Mouse (Mus musculus) limb, embryonic 11.5 days (tissue): Measurements from ENCODE around the gene Mme. TPM values are rescaled to one million over a fixed set of nuclear protein-coding genes. Genes with fewer than 3 reads are reported as not detected.

ENCODE experiments used
- ATAC-seq: fragments of 200-750 bp; cut with Nextera tagmentation; 2 replicates; pipeline ENCODE4 v1.8.0; 2017; ENCODE audit warnings: low read depth; ENCODE audit not compliant: insufficient number of reproducible peaks, low FRiP score, low TSS enrichment
- DNase-seq: peaks from one replicate; pipeline ENCODE4 v3.0.0-alpha.2; 2015; ENCODE audit warnings: low spot score
- H3K27ac ChIP-seq: fragments of 300-500 bp; sonication (generic); replicated peaks from 2 replicates; pipeline ENCODE4 v1.5.1; 2014; ENCODE audit warnings: low read depth, mild to moderate bottlenecking, low read length
- H3K27me3 ChIP-seq: fragments of 300-500 bp; sonication (generic); 2 replicates; pipeline ENCODE4 v1.6.1; 2014; ENCODE audit warnings: mild to moderate bottlenecking, low read length, mixed read lengths; ENCODE audit not compliant: control insufficient read depth, insufficient read depth
- H3K36me3 ChIP-seq: fragments of 300-500 bp; sonication (generic); 2 replicates; pipeline ENCODE4 v1.6.1; 2014; ENCODE audit warnings: mild to moderate bottlenecking, low read length, moderate library complexity, mixed read lengths; ENCODE audit not compliant: control insufficient read depth, insufficient read depth
- H3K4me1 ChIP-seq: fragments of 300-500 bp; sonication (generic); 2 replicates; pipeline ENCODE4 v1.6.1; 2014; ENCODE audit warnings: low read length, mixed read lengths; ENCODE audit not compliant: control insufficient read depth, insufficient read depth
- H3K4me2 ChIP-seq: fragments of 300-500 bp; sonication (generic); 2 replicates; pipeline ENCODE4 v1.6.1; 2014; ENCODE audit warnings: low read depth, mild to moderate bottlenecking, moderate library complexity; ENCODE audit not compliant: severe bottlenecking
- H3K4me3 ChIP-seq: fragments of 300-500 bp; sonication (generic); 2 replicates; pipeline ENCODE4 v1.5.1; 2014; ENCODE audit warnings: low read depth, low read length
- H3K9ac ChIP-seq: fragments of 300-500 bp; sonication (generic); 2 replicates; pipeline ENCODE4 v1.6.1; 2014; ENCODE audit warnings: mild to moderate bottlenecking, low read length
- H3K9me3 ChIP-seq: fragments of 300-500 bp; sonication (generic); 2 replicates; pipeline ENCODE4 v1.6.1; 2016; ENCODE audit warnings: low read length; ENCODE audit not compliant: control insufficient read depth
- WGBS: fragments of 180-500 bp; shearing (Covaris S2); extraction: QIAGEN DNeasy Blood & Tissue Kit; methylation state at CpG from one replicate; pipeline ENCODE4 v1.1.7; 2014; 5-methylcytosine and 5-hydroxymethylcytosine counted together
- polyA plus RNA-seq: library from polyadenylated mRNA; unstranded; fragments of >200 nt; fragmentation: Nextera tagmentation; extraction: Ambion mirVana; gene quantifications from 2 replicates; pipeline ENCODE4 v1.2.1, GENCODE M21; 2014

Mme gene
- polyA plus RNA-seq, 1 experiment from 2014 or later: 18.2 TPM

DNA sequence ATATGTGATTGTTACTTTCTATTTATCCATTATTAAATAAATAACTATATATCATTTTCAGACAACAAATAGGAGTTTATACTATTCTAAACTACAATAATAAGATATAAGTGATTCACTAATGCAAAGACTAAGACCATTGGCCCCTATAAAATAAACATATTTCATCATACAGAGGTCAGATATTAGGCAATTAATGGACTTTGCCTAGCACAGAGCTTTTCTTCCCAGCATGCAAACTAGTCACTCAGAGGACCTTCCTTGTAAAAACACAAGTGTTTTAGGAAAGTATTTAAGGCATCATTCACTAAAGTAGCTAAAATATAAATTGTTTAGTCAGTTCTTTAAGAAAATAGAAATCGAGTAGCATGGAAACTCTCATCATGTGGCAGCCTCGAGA lies 149.4 kb downstream of the Mme start:
- H3K4me2 ChIP-seq: no peak overlapping the region
- H3K9ac ChIP-seq: no peak overlapping the region
- no peak for ATAC-seq
- no peaks in the 10 kb centered on the region for H3K36me3 ChIP-seq
- no peaks in the 10 kb centered on the region for H3K9me3 ChIP-seq
- WGBS: 85% methylated on average over 2 of the region's 2 CpGs
- H3K4me3 ChIP-seq: no peak overlapping the region
- no peak for DNase-seq
- no peaks in the 10 kb centered on the region for H3K4me1 ChIP-seq
- no peaks in the 10 kb centered on the region for H3K27me3 ChIP-seq
- no peak overlapping the region for H3K27ac ChIP-seq

DNA sequence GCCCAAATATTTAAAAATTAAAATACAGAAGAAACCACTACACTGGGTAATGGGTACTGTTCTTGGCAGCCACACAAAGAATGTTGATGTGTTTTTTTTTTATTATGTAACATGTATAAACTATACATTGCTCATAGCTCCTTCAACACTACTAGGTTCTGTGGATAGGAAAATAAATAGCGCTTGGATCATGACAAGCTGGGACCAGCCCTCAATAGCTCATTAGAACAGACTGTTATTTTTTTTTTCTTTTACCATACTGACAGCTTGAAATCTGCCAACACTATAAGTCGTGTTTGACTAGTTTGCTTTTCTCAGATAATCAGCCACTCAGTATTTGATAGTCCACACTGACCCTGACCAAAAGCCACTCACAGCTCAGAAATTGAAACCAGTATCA lies 150.0 kb downstream of the Mme start:
- no peak overlapping the region for H3K27ac ChIP-seq
- WGBS: 81% methylated on average over 2 of the region's 2 CpGs
- no peaks in the 10 kb centered on the region for H3K27me3 ChIP-seq
- no peaks in the 10 kb centered on the region for H3K9me3 ChIP-seq
- ATAC-seq (no peak), DNase-seq (no peak)
- no peak overlapping the region for H3K4me2 ChIP-seq
- H3K9ac ChIP-seq: no peak overlapping the region
- H3K36me3 ChIP-seq: no peaks in the 10 kb centered on the region
- no peaks in the 10 kb centered on the region for H3K4me1 ChIP-seq
- no peak overlapping the region for H3K4me3 ChIP-seq

DNA sequence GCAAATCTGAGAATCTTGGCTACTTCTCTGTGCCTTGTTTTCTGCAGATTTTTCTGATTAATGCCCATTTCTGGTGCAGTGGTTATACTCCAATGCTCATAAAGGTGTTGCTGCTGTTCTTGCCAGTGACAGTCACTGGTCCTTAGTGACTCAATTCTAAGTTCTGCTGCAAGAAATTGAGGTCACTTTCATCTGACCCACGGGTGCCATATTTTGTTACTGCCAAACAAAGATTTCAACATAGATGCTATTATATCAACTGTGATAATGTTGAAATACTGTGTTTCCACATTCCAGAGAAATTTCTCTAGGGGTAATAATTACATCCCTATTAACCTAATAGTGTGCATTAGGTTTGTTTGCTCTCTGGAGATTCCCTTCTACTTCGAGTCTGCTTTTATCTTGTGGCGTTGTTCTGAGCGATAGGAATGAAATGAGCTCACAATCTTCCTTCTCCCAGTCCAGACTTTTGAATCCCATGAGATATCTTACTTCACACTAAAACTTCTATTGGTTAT lies 153.1 kb downstream of the Mme start:
- DNase-seq (no peak), ATAC-seq (no peak)
- no peak overlapping the region for H3K4me3 ChIP-seq
- H3K4me1 ChIP-seq: no peaks in the 10 kb centered on the region
- H3K9me3 ChIP-seq: no peaks in the 10 kb centered on the region
- 94% methylated on average over 4 of the region's 4 CpGs for whole genome bisulfite sequencing
- H3K36me3 ChIP-seq: no peaks in the 10 kb centered on the region
- no peak overlapping the region for H3K9ac ChIP-seq
- H3K4me2 ChIP-seq: no peak overlapping the region
- no peaks in the 10 kb centered on the region for H3K27me3 ChIP-seq
- no peak overlapping the region for H3K27ac ChIP-seq

DNA sequence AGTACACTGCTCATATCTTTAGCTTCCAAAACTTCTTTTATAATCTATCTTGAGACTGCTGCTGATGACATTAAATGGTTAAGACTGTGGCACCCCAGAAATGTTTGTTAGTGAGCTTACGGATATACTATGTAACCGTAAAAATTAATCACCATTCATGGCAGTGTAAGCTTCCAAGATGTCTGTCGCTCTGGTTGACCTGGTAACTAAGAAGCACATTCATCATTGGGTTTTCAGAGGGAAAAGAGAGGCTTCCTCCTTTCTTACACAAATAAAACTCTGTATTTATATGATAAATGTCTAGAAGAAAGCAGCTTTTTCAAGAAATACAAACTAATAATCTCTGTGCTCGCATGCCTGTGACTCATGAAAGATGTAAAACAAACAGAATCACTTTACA lies 156.8 kb downstream of the Mme start:
- DNase-seq (no peak), ATAC-seq (no peak)
- Histone ChIP-seq H3K9ac (no peak overlapping the region), H3K9me3 (no peaks in the 10 kb centered on the region), H3K4me1 (no peaks in the 10 kb centered on the region), H3K4me2 (no peak overlapping the region), H3K36me3 (no peaks in the 10 kb centered on the region), H3K27me3 (no peaks in the 10 kb centered on the region), H3K4me3 (no peak overlapping the region), H3K27ac (no peak overlapping the region)
- WGBS: 84% methylated on average over 4 of the region's 4 CpGs

DNA sequence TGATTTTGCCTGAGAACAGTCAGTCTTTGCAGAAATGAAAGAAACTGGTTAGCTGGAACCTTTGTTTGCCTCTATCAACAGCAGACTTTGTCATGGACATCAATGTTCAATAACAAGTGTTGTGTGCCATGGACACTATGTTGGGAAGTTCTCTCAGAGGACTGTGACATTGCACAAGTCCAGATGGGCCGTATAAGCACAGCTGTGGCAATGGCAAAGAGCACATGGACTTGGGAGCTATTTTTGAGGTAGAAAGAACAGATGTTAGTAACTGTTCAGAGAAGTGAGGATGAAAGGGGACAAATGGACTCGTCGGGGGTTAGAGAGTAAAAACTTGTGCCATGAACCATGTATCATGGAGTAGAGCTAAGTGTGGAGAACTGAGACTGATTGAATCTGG lies 165.1 kb downstream of the Mme start:
- no peak overlapping the region for H3K27ac ChIP-seq
- H3K4me2 ChIP-seq: no peak overlapping the region
- no peak for ATAC-seq
- no peaks in the 10 kb centered on the region for H3K27me3 ChIP-seq
- H3K36me3 ChIP-seq: no peaks in the 10 kb centered on the region
- no peak overlapping the region for H3K9ac ChIP-seq
- H3K4me1 ChIP-seq: no peaks in the 10 kb centered on the region
- H3K4me3 ChIP-seq: no peak overlapping the region
- no peaks in the 10 kb centered on the region for H3K9me3 ChIP-seq
- DNase-seq: no peak
- 84% methylated on average over 3 of the region's 3 CpGs for WGBS

DNA sequence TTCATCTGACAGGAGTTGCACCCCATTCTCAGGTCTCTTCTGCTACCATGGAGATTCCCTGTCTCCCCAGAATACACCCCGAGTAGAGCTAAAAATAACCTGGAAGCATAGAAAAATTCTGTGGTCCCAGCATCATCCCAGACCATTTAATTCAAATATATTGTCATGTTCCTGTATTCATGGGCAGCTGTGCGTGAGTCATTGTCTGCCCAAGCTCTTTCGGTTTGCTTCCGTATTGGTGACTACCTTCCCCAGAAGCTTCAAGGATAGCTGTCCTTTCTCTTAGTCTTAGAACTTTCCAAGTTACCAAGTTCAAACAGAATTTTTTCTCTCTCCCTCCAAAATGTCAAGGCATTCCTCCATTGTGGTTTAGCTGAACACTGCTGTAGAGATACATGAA lies 169.7 kb downstream of the Mme start:
- Histone ChIP-seq H3K9me3 (no peaks in the 10 kb centered on the region), H3K4me1 (peaks cover 8% of the 10 kb centered on the region; the same call in 1 of the 2 replicates), H3K4me3 (no peak overlapping the region), H3K4me2 (no peak overlapping the region), H3K9ac (no peak overlapping the region), H3K27ac (no peak overlapping the region), H3K27me3 (no peaks in the 10 kb centered on the region), H3K36me3 (no peaks in the 10 kb centered on the region)
- ATAC-seq (no peak), DNase-seq (no peak)
- WGBS: 95% methylated on average over 4 of the region's 4 CpGs

DNA sequence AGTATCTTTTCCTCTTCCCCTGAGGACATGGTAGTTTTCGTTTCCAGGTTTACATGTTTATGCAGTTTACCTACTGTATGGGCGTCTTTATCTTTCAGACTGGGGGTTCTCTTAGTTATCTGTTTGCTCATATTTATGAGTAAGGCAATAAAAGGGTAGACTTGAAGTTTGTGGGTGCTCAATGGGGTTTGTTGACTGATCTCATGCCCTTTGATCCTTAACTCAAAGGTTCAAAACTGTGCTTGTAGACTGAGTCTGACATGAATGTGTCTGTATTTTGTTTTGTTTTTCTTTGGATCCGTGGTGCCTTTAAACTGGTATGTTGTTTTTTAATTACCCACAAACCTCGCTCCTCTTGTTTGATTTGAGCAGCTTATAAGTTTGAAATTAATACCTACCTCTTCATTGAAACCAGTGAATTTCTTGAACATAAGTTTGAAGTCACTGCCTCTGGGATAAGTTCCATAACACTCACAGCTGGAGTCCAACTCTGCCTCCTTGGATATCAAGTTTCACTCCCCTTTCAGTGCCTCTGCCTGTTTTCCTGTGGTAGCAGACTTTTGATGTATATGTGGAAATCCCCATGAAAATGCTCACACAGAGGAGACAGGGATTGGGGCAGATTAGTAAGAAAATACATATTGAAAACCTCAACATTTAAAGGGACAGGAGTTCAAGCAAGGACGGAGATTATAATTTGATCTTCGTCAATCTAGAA lies 171.0 kb downstream of the Mme start:
- no peak overlapping the region for H3K27ac ChIP-seq
- DNase-seq: peak; percentile 64
- no peaks in the 10 kb centered on the region for H3K27me3 ChIP-seq
- H3K9me3 ChIP-seq: no peaks in the 10 kb centered on the region
- peaks cover 8% of the 10 kb centered on the region; the same call in 1 of the 2 replicates for H3K4me1 ChIP-seq
- 49% methylated on average over 6 of the region's 6 CpGs for WGBS
- no peak overlapping the region for H3K4me3 ChIP-seq
- no peaks in the 10 kb centered on the region for H3K36me3 ChIP-seq
- no peak overlapping the region; the same call in 1 of the 2 replicates for H3K4me2 ChIP-seq
- ATAC-seq: peak; percentile 74; the same call in 1 of the 2 replicates
- H3K9ac ChIP-seq: no peak overlapping the region

DNA sequence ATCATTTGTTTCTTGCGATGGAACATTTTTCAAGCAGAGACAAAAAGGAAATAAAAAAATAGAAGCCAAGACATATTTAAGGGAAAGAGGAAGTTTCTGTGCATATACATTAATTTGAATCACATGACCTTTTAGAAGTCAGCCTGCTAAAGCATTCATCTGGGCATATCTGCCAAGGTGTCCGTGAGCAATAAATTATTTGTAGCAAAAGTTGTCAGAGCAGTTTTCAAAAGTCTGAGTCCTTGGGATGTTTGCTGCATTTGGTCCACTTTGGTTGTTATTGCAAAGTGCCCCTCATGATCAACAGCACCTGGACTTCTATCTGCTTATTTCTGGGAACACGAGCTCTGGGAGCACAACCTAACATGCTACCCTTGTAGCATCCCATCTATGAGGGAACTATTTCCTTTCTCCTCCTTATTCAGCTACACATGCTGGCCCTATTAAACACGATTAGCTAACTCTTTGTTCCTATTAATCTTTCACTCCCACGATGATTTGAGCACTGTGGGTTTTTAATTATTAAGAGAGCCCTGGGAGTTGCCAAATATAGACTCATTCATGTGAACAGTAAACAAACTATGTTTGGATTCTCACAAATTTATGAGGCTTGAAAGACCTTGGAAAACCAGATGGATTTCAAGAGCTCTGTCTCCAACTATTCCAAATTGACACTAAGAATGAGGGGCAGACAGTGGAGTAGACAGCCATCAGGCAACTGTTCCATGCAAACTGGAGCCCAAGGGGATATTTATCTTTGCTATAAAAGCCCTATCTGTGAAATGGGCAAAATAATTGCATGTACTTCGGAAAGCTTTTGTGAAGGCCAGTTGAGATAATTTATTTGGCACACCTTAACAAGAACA lies 171.9 kb downstream of the Mme start:
- Histone ChIP-seq H3K4me3 (no peak overlapping the region), H3K27me3 (no peaks in the 10 kb centered on the region), H3K9me3 (no peaks in the 10 kb centered on the region), H3K36me3 (no peaks in the 10 kb centered on the region), H3K4me2 (no peak overlapping the region; the same call in 1 of the 2 replicates), H3K4me1 (peaks cover 8% of the 10 kb centered on the region; the same call in 1 of the 2 replicates), H3K27ac (peak overlapping the region; percentile 39; the same call in 1 of the 2 replicates), H3K9ac (no peak overlapping the region)
- no peak for DNase-seq
- ATAC-seq: no peak
- WGBS: 53% methylated on average over 6 of the region's 6 CpGs
